Mouse (Mus musculus): ENCODE measurements at regions not wholly inside any gene's neighbourhood (a gene's known extent, or its start where the extent isn't known, plus 50 kb on each side); places are given as distances from the start of the nearest gene placed in this dataset.

DNA sequence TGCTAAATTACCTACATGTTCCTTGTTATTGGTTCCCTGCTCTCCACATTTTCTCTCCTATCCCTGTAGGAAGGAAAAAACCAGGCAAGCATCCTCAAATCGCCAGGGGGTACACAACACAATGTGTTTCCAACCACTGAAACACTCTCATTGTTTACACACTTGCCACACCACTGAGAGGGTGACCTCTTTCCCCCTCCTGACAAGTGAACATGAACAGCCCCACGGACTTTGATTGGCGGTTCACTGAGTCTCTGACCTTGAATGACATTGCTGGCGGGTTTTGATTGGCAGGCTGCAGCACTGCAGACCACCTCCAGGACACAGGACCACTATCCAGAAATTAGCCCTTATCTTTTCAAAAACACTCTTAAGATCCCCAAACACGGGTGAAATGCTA lies 211.7 kb upstream of the Onecut1 start:
- TF ChIP-seq CTCF (IDR thresholded peaks at IDR 0.05; ENCODE audit: low read depth) = no peak
- no peak for TF ChIP-seq EP300 (IDR thresholded peaks at IDR 0.05; ENCODE audit: low read depth)

Measured in liver, postnatal 0 days (tissue).